Mouse (Mus musculus): ENCODE measurements at regions not wholly inside any gene's neighbourhood (a gene's known extent, or its start where the extent isn't known, plus 50 kb on each side); places are given as distances from the start of the nearest gene placed in this dataset.

DNA sequence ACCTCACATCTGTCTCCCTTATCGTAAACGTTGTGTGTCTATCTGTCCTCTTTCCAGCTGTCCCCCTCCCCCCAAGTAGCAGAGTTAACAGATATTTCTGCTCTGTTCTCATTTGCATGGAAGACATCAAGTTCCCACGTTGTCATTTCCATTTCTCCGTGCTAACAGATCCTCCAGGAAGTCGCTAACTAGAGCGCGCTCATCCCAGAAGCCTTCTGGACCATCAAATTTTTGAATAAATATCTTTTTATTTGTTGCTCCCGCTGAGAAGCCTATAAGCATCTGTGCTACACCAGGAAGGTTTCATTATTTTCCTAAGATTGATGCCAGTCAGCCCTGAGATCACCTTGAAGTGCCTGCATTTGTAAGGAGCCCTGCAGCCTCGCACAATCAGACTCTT is 275.4 kb downstream of the Prex1 start:
- no peak for DNase-seq (ENCODE audit: low read depth)

DNA sequence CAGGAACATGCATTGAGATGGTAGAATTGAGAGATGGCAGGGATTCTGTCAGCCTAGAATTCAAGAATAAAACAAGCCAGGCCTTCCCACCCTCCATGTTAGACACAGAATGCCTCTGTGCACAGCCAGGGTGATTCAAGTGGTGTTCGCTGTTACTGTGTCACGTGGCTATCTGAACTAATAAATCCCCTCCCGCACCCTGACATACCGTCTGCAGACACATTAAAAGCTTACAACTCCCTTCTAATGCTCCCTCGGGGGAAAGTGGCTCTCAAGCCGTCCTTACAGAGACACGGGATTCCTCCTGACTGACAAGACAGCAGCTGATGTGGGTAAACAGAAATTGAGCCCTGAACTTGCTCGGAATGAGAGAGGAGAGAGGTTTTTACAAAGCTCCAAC is 279.1 kb downstream of the Prex1 start:
- no peak for DNase-seq (ENCODE audit: low read depth)

DNA sequence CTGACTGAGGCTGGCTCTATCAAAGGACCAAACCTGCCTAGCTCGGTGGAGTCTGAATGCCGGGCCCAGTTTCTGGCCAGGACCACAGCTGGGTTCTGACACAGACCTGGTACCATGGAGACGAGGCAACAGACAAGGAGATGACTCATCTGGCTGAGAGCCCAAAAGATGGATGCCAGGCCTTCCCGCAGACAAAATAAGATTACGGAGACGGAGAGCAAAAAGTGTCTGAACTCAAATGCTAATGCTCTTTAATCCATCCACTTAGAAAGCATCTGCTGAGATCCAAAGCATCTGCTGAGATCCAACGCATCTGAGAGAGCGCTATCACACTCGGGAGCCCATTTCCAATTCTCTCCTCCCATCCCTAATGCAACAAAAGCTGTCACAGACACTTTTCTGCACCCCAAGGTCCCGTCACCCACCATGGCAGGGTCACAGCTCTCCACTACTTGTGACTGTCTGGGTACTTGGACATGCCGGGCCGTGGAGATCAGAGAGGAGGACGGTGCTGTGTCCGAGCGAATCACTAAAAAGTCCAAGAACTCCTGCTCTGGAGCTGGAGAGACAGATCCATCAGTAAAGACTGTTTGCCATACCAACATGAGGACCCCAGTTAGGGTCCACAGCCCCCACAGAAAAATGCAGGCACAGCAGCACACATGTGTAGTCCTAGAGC is 278.3 kb upstream of the Sulf2 start:
- no peak for DNase-seq (ENCODE audit: low read depth)

DNA sequence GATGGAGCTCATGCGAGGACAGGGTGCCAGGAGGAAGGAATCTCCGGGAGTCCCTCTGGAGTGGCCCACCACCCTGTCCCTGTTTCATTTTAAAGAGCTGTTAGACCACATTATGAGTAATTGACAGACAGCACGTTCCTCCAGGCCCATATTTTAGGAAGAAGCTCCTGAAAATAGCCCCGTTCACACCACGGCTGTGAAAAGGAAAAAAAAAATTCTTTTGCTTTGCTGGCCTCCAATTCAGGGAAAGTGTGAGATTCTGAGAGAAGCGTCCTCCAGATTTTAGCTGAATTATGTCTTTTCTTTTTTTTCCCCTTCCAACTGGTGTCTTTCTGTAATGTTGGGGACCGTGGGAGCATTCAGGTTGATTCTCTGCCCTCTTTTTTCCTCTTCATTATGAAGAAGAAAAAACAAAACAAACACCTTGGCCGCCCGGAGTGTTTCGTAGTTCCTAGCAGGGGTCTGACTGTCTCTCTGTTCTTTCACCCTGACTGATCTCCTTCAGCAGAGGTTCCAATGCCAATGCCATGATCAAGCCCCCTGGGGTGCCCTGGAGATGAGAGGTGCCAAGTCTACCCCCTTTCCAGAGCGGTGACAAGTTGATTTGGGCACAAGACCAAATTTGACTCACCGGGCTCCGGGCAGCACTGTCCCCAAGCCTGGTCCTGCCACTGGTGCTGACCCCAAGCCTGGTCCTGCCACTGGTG is 277.6 kb upstream of the Sulf2 start:
- DNase-seq (ENCODE audit: low read depth), result no peak

DNA sequence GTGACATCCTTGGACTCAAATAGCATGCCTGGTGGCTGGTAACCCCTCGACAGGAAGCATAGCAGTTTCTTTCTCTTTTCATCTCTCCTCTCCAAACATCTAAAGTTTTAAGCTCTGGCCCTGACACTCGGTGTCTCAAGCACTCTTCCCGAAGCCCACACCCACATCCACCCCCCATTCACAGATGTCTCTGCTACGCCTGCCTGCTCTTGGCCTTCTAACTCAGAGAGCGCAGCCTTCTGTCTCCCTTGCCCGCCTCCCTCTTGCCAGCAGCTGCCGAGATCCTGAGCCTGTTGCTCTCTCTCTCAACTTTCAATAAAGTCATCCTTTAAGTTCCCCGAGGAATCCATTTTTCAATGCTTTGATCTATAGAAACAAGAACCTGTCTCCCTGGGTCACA is 277.1 kb upstream of the Sulf2 start:
- DNase-seq (ENCODE audit: low read depth), result no peak

DNA sequence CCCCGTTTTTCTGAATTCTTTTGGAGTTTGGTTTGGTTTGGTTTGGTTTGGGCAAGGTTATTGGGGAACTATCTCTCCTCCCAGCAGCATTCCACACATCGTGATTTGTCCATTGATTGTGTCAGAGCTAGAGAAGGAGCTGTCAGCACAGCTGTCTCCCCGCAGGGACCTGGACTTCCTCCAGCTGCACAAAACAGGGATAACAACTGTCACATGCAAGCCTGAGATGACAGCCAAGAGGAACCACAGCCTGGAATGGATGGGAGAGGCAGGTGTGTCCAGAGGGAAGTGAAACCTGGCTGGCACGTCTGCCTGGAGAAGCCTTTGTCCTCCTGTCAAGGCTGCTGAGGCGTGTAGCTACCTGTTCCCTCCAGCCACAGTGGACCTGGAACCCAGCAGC is 274.5 kb upstream of the Sulf2 start:
- peak; percentile 93 for DNase-seq (ENCODE audit: low read depth)

DNA sequence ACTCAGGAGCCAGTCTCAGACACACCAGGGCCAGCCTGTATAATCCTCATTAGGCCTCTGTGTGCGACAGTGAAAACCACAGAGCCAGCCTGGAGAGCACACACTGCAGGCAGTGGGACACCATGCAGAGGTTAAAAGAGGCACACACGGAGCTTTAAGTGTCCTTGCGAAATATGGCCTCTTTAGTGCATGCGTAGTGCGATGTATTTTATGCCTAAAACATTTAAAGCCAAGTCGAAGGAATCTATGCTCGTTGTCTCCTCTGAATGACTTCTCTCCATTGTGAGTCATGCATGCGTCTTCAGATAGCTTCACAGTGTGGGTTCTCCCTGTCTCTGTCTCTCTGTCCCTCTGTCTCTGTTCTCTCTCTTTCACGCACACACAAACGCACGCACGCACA is 274.0 kb upstream of the Sulf2 start:
- no peak for DNase-seq (ENCODE audit: low read depth)

DNA sequence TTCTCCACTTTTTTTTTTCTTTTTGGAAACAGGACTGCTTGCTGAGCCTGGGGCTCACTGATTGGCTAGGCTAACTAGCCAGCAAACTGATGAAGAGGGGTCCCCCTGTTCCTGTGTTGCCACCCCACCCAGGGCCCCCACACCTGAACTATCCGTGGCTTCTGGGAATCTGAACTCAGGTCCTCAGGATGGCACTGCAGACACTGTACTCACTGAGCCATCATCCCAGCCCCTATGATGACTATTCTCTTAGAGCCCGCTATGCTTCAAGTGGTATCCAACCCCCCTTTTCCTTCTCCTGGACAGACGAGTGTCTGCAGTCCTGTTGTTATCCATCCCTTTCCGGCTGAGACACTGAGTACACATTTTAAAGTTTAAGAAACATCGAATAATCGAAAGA is 271.9 kb upstream of the Sulf2 start:
- DNase-seq (ENCODE audit: low read depth), result no peak

DNA sequence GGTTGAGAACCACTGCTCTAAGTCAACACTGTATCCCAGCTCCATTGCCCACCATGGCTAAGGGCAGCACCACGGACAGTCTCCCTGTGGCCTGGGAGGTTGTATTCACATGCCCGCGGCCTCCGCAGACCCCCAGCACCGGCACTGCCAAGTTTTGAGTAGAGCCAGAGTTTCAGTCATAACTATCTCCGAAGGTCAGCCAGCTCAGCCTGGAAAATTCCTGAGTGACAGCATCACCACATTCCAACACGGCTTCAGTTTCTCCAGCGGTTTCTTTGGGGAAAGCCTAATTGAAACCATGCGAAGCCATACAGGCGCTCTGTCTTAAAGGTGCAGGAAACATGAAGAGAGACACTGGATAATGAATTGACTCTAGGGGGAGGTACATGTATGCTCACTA is 271.5 kb upstream of the Sulf2 start:
- no peak for DNase-seq (ENCODE audit: low read depth)

DNA sequence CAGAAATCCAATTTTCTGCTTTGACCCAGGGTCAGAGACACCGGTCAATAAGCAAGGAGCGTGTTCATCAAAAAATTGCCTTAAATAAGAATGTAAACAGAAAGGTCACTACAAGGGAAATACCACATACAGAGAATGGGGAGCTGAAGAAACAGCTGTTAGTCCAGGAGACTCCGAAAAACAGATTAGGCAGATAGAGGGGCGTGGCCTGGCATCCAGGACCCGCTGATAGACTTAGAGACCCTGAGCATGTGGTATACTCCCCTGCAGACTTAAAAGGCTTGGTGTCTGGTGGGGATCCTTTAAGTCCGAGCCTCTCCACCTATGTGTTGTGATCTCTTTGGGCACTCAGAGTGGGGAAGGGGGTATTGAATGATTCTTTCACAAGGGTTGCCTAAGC is 271.0 kb upstream of the Sulf2 start:
- DNase-seq (ENCODE audit: low read depth), result no peak

DNA sequence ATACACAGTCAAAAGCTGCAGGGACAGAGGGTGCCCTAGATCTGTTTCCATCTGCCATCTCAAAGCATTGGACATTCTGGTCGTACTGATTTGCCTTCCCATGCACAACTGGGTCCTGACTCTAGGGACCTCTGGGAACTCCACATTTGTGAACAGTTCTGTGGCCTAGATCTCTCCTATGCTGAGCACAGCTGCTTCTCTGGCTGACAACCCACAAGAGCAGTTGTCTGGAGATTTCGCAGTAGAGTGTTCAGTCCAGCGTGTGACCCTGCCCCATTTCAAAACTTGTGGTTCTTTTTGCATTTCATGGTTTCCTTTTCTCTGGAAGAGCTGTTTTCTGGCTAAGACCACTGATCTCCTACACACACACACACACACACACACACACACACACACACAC is 269.7 kb upstream of the Sulf2 start:
- DNase-seq (ENCODE audit: low read depth), result no peak

DNA sequence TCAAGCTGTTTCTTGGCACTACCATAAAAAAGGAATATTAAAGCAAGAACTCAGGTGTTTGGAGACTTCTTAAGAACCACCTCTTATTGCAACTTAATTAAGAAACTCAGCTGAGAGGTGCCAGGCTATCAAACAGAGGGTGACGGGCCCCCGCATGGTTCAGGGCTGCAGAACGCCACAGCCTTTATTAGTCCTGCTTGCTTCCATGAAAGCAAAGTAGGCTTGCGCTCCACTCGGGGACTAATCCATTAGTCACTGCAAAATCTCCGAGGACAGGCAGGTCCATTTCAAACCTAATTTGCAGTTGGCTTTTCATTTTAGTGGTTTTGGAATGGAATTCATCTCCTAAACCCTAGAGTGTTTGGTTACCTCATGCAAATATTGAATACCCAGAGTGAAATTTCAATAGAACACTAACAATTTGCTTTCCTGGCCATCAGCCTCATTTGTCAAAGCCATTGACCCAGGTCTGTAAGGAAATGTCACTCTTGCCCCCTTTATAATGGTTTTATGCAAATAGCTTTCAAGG is 267.7 kb upstream of the Sulf2 start:
- DNase-seq (ENCODE audit: low read depth), result no peak

DNA sequence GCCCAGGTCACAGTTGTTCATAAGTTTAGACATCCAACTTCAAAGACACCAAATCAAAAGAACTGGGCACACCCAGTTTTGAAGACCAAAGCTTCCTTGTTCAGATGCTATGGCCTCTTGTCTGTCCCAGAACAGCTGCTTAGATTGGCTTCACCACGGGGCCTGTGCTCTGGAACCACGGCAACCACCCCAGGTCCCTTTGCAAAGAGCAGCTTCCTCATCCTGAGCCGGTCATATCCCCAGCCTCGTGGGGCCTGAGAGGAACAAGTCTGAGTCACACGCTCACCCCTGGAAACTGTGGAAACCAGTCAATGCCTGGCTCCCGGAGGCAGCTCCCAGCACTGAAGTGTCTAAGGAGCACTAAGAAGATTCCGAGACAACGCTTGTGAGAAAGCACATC is 264.8 kb upstream of the Sulf2 start:
- no peak for DNase-seq (ENCODE audit: low read depth)

DNA sequence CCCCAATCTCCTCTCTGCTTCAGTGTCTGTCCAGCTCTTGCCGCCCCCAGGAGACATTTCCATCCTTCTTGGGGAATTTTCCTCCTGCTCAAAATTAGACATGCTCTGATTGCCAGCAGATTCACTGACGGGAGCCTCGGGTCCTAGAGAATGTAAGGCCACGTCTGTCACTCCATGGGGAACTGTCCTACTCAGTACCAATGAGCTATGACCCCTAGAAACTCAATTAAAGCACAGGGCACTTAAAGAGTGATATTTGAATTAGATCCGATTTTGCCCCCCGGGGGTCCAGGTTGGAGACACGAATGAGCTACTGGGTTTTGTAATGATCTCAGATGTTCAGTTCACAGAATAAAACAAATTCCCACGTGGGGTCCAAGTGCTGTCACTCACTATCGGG is 263.8 kb upstream of the Sulf2 start:
- DNase-seq (ENCODE audit: low read depth), result no peak

DNA sequence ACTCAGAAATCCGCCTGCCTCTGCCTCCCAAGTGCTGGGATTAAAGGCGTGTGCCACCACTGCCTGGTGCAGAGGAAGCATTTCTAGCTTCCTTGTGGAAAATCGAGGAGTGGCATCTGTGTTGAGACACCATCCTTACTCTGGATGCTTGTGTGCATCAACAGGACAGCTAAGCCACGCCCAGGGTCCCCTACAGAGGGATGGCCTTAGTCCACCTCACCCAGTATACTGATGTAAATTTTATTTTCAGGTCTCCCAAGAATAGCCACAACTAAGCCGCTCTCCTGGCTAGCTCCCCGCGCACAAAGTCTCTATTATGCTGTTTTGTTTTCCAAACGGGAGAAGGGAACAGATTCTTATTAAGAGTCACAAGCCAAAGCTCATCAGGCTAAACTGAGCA is 262.8 kb upstream of the Sulf2 start:
- DNase-seq (ENCODE audit: low read depth), result no peak

DNA sequence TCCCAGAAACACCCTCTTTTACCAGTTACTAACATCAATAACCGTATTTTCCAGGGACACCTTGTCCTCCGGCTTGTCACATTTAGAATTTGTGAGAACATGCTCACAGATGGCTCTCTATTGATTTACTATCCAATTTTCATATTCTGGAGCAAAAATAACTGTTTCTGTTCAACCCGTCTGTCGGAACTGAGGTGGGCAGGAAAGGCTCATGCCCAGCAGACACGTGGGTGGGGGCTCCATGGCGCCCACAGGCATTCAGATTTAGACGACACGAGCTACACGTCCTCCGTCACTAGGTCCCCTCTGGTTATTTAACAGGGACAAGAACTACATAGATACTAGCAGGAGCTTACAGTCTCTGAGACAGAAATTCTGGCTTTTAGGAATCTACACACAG is 262.2 kb upstream of the Sulf2 start:
- DNase-seq (ENCODE audit: low read depth), result no peak

DNA sequence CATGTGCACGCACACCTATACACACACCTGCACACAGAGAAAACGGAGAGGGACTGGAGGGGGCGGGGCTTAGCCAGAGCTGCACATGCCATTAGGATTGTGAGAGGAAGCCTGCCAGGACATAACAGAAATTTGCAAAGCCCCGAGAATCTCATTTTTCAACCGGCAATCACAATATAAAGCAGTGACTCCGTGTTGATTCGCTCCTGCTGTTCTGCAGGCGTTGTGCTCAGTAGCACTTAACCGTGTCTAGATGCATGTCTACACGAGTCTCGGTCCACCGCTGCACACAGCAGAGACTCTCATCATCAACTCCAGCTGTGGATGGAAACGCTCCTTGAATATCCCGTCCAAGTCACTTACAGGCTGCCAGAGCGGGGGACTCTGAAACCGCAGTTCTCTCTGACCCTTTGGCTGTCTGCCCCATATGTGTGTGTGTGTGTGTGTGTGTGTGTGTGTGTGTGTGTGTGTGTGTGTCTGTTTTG is 260.1 kb upstream of the Sulf2 start:
- DNase-seq (ENCODE audit: low read depth), result no peak

DNA sequence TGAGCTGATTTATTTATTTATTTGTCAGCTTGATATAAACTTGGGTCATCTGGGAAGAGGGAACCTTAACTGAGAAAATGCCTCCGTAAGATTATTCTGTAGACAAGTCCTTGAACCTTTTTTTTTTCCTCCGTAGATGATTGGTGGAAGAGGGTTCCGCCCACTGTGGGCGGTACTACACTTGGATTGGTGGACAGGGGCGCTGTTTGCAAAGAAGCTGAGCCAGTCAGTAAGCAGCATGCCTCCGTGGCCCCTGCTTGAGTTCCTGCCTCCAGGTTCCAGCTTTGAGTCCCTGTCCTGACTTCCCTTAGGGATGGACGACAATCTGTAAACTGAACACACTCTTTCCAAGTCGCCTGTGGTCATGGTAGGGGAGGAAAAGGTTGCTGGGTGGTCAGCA is 259.4 kb upstream of the Sulf2 start:
- DNase-seq (ENCODE audit: low read depth), result no peak

DNA sequence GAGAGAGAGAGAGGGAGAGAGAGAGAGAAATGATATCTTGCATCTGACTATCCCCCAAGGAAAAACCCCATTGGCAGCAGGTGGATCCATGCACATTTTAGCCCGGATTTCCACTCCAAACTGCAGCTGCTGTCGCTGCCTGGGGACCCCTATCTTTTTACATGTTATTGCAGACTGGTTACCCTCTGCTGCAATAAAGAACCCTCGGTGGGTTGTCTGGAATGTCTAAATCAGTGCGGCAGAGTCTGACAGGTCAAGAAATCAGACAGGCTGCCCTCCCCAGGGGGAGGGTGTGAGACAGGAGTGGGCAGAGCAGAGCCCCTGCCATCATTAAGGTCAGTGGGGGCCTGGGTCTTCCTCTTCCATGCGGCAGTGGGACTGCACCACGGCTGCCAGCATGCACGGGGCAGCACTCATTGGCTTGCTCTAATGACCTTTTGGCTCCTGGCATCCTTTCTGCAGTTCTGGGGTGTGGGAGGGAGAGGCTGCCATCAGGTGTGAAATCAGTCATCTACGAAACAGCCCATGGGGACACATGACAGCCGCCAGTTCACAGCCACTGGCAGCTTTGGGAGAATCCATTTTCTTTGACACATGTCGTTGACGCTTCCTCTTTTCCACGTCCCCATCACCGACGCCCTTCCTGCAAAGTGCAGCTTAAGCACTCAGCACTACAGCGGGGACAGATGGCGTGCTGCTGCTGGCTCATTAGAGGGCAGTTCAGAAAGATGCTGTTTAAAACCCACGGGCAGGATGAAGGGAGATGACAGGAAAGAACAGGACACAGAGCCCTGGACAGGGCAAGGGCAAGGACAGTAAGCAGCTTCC is 256.8 kb upstream of the Sulf2 start:
- no peak for DNase-seq (ENCODE audit: low read depth)

DNA sequence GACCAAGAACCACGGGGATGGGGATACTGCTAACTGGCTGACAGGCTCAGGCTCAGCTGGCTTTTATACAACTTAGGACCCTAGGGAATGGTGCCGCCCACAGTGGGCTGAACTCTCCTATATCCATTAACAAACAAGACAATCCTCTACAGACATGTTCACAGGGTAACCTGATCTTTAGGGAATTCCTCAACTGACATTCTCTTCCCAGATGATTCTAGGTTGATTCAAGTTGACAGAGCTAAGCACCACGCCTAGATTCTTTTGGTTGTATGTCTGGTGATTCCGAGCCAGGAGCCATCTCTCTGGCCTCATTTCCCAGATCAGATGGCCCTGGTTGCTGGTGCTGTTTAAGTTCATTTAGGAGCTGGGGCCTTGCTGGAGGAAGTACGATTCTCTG is 253.9 kb upstream of the Sulf2 start:
- DNase-seq (ENCODE audit: low read depth), result no peak

DNA sequence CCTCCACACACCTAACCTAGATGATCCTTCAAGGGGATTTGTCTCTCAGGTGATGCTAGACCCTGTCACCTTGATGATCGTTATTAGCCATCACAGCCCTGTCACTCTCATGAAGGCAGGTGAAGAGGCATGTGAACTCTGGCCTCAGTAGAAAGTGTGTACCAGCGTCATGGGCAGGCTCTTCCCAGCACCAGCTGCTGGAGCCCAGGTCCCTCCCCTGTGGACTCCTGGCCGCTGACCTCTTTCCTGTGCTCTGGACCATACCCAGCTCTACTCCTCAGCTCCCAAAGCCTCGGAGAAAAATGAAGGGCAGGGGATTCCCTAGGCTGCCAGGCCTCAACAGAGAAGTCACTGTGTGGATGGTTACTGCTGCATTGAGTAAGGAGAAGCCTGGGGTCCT is 253.3 kb upstream of the Sulf2 start:
- no peak for DNase-seq (ENCODE audit: low read depth)

DNA sequence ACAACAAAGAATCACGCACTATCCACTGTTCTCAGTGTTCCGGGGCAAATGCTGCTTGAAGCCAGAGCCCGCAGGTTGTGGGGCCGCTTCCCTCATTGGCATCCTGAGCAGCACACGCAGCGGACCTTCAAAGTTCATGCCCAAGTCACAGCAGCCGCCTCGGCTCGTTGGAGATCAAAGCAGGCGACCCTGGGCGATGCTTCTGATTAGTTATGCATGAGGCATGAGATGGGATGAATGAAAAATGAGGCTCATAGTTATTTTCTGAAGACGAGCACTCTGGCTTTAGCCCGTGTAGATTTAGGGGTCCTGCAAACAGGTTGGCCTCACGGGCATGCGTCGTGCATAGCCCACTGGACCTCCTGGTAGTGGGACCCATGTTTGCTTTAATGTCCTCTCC is 252.5 kb upstream of the Sulf2 start:
- no peak for DNase-seq (ENCODE audit: low read depth)

DNA sequence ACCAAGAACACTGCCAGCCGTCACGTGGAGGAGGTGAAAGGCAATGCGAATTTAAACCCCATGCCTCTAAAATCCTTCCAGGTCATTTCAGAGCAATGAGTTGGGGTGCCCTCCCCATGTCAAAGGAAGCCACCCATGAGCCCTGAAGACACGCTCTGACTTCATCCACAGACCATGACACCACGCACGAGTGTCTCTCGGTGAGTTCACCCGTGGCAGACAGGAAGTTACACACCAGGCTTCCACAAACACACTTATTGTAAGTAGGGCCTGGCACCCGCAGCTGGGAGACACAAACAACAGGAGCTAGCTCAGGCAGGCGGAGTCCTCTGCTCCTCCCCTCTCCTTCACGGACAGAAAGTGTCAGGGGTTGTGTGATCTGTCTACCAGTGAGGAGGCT is 251.4 kb upstream of the Sulf2 start:
- DNase-seq (ENCODE audit: low read depth), result no peak
